Mouse (Mus musculus) midbrain, embryonic 15.5 days (tissue): ENCODE measurements around the gene Scfd2. TPM values are rescaled to one million over a fixed set of nuclear protein-coding genes. Genes with fewer than 3 reads are reported as not detected.

Source experiments
- ATAC-seq: fragments of 200-750 bp; cut with Nextera tagmentation; replicated peaks from 2 replicates; pipeline ENCODE4 v1.8.0; 2017; ENCODE audit warnings: moderate TSS enrichment
- H3K27ac ChIP-seq: fragments of 300-500 bp; sonication (generic); 2 replicates; pipeline ENCODE4 v1.5.1; 2015; ENCODE audit warnings: mild to moderate bottlenecking, inconsistent platforms
- H3K27me3 ChIP-seq: fragments of 300-500 bp; sonication (generic); replicated peaks from 2 replicates; pipeline ENCODE4 v1.6.1; 2015; ENCODE audit warnings: inconsistent platforms
- H3K36me3 ChIP-seq: fragments of 300-500 bp; sonication (generic); replicated peaks from 2 replicates; pipeline ENCODE4 v1.6.1; 2015; ENCODE audit warnings: inconsistent platforms
- H3K4me1 ChIP-seq: fragments of 300-500 bp; sonication (generic); 2 replicates; pipeline ENCODE4 v1.6.1; 2015; ENCODE audit warnings: inconsistent platforms
- H3K4me2 ChIP-seq: fragments of 300-500 bp; sonication (generic); 2 replicates; pipeline ENCODE4 v1.6.1; 2015; ENCODE audit warnings: inconsistent platforms, mild to moderate bottlenecking, moderate library complexity
- H3K4me3 ChIP-seq: fragments of 300-500 bp; sonication (generic); 2 replicates; pipeline ENCODE4 v1.5.1; 2015; ENCODE audit warnings: mild to moderate bottlenecking, inconsistent platforms
- H3K9ac ChIP-seq: fragments of 300-500 bp; sonication (generic); 2 replicates; pipeline ENCODE4 v1.6.1; 2015; ENCODE audit warnings: mild to moderate bottlenecking, inconsistent platforms
- H3K9me3 ChIP-seq: fragments of 300-500 bp; sonication (generic); 2 replicates; pipeline ENCODE4 v1.6.1; 2016; ENCODE audit warnings: inconsistent platforms
- WGBS: fragments of 180-500 bp; shearing (Covaris S2); methylation state at CpG from one replicate; pipeline ENCODE4 v1.1.7; 2015; ENCODE audit warnings: mixed read lengths; 5-methylcytosine and 5-hydroxymethylcytosine counted together
- polyA plus RNA-seq: library from polyadenylated mRNA; unstranded; fragments of >200 nt; fragmentation: Nextera tagmentation; extraction: Ambion mirVana; gene quantifications from 2 replicates; pipeline ENCODE4 v1.2.1, GENCODE M21; 2015

The Scfd2 gene
- polyA plus RNA-seq, 1 experiment from 2014 or later = 20.0 TPM

DNA sequence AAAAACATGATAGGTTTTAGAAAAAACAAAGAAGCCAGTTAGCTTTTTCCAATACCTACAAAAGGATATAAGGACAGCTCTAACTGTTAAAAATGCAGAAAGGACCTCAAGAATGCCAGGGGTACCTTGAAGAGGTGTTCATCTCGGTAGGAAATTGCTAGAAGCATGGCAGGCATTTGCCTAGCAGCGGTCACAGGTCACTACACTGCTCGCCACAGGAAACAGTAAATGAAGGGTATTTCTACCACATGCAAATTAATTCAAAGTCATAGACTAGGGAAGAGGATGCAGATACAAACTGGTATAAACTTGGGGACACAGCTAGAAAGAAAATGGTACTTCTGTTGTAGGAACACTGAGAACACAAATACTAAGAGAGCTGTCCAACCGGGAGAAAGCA is 180.7 kb downstream of the Scfd2 start:
- H3K27ac ChIP-seq = no peak overlapping the region
- no peaks in the 10 kb centered on the region for H3K27me3 ChIP-seq
- H3K4me3 ChIP-seq = no peak overlapping the region
- H3K36me3 ChIP-seq = no peaks in the 10 kb centered on the region
- H3K4me1 ChIP-seq = peaks cover 4% of the 10 kb centered on the region; the same call in 1 of the 2 replicates
- H3K9ac ChIP-seq = no peak overlapping the region
- H3K9me3 ChIP-seq = no peaks in the 10 kb centered on the region
- no peak for ATAC-seq
- no peak overlapping the region for H3K4me2 ChIP-seq
- WGBS = 87% methylated on average over 4 of the region's 4 CpGs

DNA sequence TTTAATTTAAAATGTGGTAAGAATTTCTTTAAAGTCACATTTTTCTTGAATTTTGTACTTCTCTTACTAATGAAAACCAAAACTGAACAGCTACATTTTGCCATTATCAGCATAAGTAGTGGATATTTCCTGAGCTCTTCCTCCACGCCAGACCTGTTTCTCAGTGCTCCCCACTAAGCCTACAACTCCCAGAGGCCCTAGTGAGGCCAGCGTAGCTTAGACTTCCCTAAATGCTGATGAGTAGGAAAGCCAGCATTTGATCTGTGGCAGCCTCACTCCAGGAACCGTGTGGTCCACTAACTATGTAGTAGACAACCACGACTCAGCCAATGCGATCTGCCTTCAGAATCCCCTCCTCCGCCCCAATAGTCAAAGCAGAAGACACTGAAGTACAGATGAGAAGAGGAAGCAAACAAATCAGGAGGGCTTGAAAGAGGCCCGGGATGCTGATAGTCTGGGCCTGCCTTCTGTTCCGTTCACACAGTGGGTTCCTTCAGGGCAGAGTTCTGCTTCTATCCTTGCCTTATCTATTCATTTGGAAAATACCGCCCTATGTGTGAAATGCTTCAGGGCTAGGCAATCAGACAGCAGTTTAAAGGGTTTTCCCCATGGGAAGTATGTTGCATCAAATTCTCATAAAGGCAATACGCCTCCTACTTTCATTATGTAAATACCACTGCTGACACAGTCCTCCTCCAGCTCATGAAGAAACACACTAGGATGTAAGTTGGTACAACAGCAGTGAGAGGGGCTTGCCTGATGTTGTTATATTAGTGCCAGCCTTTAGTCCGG is 183.3 kb downstream of the Scfd2 start:
- Histone ChIP-seq H3K4me1 (peaks cover 4% of the 10 kb centered on the region; the same call in 1 of the 2 replicates), H3K27ac (no peak overlapping the region)
- no peak; the same call in 1 of the 2 replicates for ATAC-seq

DNA sequence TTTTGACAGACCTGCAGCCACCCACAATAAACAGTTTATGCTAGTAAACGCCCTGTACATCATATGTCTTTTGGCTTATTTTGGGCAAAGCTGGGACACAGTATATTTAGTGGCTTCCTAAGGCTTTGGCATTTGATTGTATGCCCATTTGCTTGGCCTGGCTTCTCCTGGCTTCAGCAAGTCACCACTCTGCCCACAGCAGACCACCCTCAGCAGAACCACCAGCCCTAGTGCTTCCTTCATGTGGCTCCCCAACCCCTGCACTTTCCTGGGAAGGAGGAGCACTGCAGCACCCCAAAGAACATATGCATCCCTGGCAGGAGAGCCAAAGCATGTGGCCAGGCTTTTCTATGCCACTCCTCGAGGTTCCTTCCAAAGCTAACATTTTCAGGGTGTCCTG is 188.5 kb downstream of the Scfd2 start:
- WGBS = 77% methylated on average over 2 of the region's 2 CpGs
- no peak overlapping the region for H3K27ac ChIP-seq
- H3K4me1 ChIP-seq = peaks cover under 1% of the 10 kb centered on the region; the same call in 1 of the 2 replicates
- H3K4me3 ChIP-seq = no peak overlapping the region
- H3K4me2 ChIP-seq = no peak overlapping the region
- no peaks in the 10 kb centered on the region for H3K36me3 ChIP-seq
- H3K27me3 ChIP-seq = no peaks in the 10 kb centered on the region
- no peak for ATAC-seq
- H3K9me3 ChIP-seq = no peaks in the 10 kb centered on the region
- no peak overlapping the region for H3K9ac ChIP-seq

More for the DNA sequence above, 183.3 kb downstream of the Scfd2 start:
- Histone ChIP-seq H3K27me3 (no peaks in the 10 kb centered on the region), H3K4me2 (no peak overlapping the region), H3K36me3 (no peaks in the 10 kb centered on the region), H3K4me3 (no peak overlapping the region), H3K9me3 (no peaks in the 10 kb centered on the region), H3K9ac (no peak overlapping the region)
- 63% methylated on average over 11 of the region's 11 CpGs for WGBS

GRCm38 (mm10) chr5:74342557-74342956 is 189.0 kb downstream of the Scfd2 start:
- Histone ChIP-seq H3K36me3 (no peaks in the 10 kb centered on the region), H3K9me3 (no peaks in the 10 kb centered on the region), H3K9ac (no peak overlapping the region), H3K27me3 (no peaks in the 10 kb centered on the region), H3K4me3 (no peak overlapping the region), H3K4me1 (no peaks in the 10 kb centered on the region), H3K4me2 (no peak overlapping the region), H3K27ac (no peak overlapping the region)
- ATAC-seq = no peak

GRCm38 (mm10) chr5:74337491-74337890 is 194.1 kb downstream of the Scfd2 start:
- H3K9me3 ChIP-seq = no peaks in the 10 kb centered on the region
- no peak overlapping the region for H3K4me3 ChIP-seq
- H3K4me1 ChIP-seq = no peaks in the 10 kb centered on the region
- no peak overlapping the region for H3K9ac ChIP-seq
- no peak overlapping the region for H3K27ac ChIP-seq
- ATAC-seq = no peak
- no peaks in the 10 kb centered on the region for H3K36me3 ChIP-seq
- H3K27me3 ChIP-seq = no peaks in the 10 kb centered on the region
- H3K4me2 ChIP-seq = no peak overlapping the region
- 92% methylated on average over 3 of the region's 3 CpGs for WGBS

- Histone ChIP-seq H3K36me3 (no peaks in the 10 kb centered on the region), H3K9ac (no peak overlapping the region), H3K9me3 (no peaks in the 10 kb centered on the region), H3K4me3 (no peak overlapping the region), H3K4me2 (no peak overlapping the region), H3K27me3 (0 out of 2 replicates have a peak, but pooled peaks cover 3% of the 10 kb centered on the region), H3K27ac (no peak overlapping the region), H3K4me1 (no peaks in the 10 kb centered on the region)
- 0 out of 2 replicates have a peak, but pooled peaks have one; percentile 14 for ATAC-seq
- 59% methylated on average over 12 of the region's 12 CpGs for WGBS
Observed at GRCm38 (mm10) chr5:74336780-74337179, 194.8 kb downstream of the Scfd2 start.

DNA sequence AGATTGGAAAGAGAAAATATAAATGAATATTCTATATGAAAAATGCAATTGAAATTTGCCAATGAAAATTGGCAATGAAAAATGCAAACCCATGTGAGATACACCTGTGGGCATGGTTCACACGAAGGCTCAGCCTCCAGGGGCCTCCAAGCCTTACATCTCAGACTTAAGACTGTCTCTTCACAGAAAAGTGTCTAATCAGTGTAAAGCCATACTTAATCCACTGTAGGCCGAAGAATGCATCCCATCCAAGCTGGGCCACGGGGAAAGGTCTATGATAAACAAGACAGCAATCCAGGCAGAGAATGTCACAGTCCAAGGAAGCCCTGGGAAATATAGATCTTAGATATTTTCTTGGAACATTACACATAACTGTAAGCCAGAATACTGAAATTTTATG is 198.3 kb downstream of the Scfd2 start:
- 62% methylated on average over 3 of the region's 3 CpGs for WGBS
- no peaks in the 10 kb centered on the region for H3K4me1 ChIP-seq
- H3K9ac ChIP-seq = no peak overlapping the region
- 0 out of 2 replicates have a peak, but pooled peaks cover 3% of the 10 kb centered on the region for H3K27me3 ChIP-seq
- no peak overlapping the region for H3K4me2 ChIP-seq
- no peak overlapping the region for H3K27ac ChIP-seq
- H3K4me3 ChIP-seq = no peak overlapping the region
- H3K9me3 ChIP-seq = no peaks in the 10 kb centered on the region
- H3K36me3 ChIP-seq = no peaks in the 10 kb centered on the region
- ATAC-seq = no peak

DNA sequence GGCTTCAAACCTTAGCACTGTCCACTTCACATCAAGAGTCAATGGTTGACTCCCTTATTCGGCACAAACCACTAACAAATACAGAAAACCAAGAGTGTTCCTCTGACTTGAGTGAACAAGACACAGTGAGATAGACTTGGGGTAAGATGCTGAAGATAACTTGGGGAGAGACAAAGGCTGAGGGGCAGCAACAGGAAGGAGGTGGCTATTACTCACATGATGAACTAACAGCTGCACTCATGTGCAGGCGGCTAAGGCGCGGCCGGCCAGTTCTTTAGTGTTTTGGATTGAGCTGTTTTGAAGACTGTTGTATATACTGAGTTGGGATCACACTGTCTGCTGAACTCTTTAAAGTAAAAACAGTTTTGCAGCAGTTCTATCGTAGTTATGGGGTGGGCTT is 205.3 kb downstream of the Scfd2 start:
- Histone ChIP-seq H3K4me1 (no peaks in the 10 kb centered on the region), H3K4me2 (no peak overlapping the region), H3K27me3 (no peaks in the 10 kb centered on the region), H3K27ac (no peak overlapping the region), H3K9ac (no peak overlapping the region), H3K9me3 (no peaks in the 10 kb centered on the region), H3K36me3 (no peaks in the 10 kb centered on the region), H3K4me3 (no peak overlapping the region)
- no peak for ATAC-seq
- WGBS = 94% methylated on average over 6 of the region's 6 CpGs

DNA sequence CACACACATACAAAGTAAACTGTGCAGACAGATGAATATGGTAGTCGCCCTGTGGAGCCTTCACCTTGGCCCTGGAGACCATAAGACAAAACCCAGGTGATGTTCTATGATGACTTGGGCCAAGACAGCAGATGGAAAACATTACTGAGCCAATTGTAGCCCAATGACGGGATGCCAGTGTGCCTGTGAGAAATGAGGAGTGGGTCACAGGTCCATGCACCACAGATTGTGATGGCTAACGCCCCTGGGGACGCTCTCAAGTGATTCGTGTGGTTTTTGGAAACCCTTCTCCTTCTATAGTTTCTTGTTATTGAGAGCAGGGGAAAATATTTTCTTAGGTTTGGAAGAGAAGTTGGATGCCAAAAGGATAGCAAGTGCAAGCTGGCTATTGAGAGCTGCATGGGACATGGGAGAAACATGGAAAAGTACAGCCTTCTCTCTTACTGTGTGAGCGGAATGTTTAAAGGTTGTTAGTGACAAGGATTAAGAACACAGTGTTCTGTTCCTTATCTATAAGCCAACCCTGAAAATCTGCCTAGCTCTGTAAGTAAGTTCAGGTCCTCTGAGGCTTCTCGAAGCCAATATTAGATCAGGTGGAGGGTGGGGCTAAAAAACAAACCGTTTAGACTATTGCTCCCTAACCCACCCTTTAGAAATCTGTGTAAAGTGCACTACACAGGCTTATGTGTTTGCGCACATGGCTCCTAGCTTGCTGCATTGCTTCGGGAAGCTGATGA is 210.4 kb downstream of the Scfd2 start:
- 86% methylated on average over 10 of the region's 10 CpGs for WGBS
- no peaks in the 10 kb centered on the region for H3K4me1 ChIP-seq
- H3K4me3 ChIP-seq = no peak overlapping the region
- no peak overlapping the region for H3K9ac ChIP-seq
- H3K4me2 ChIP-seq = no peak overlapping the region
- no peaks in the 10 kb centered on the region for H3K36me3 ChIP-seq
- H3K27ac ChIP-seq = no peak overlapping the region
- no peaks in the 10 kb centered on the region for H3K27me3 ChIP-seq
- H3K9me3 ChIP-seq = no peaks in the 10 kb centered on the region
- no peak for ATAC-seq

DNA sequence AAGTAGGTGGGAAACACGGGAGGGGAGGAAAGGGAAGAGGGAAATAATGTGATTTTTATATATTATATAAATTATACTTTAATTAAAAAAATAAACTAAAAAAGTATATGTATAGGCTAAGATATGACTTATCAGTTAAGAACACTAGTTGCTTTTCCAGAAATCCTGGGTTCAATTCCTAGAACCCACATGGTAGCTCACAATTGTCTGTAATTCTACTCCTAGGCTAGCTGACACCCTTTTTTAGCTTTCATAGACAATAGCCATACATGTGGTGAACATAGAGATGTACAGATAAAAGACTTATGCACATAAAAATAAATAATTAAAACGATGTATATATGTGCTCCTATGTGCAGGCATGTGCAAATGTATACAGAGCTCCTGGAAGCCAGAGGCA is 212.0 kb downstream of the Scfd2 start:
- no peaks in the 10 kb centered on the region for H3K9me3 ChIP-seq
- H3K4me3 ChIP-seq = no peak overlapping the region
- no peak overlapping the region for H3K27ac ChIP-seq
- H3K27me3 ChIP-seq = no peaks in the 10 kb centered on the region
- H3K9ac ChIP-seq = no peak overlapping the region
- no peak for ATAC-seq
- H3K36me3 ChIP-seq = no peaks in the 10 kb centered on the region
- 90% methylated on average over 2 of the region's 2 CpGs for WGBS
- H3K4me2 ChIP-seq = no peak overlapping the region
- no peaks in the 10 kb centered on the region for H3K4me1 ChIP-seq

DNA sequence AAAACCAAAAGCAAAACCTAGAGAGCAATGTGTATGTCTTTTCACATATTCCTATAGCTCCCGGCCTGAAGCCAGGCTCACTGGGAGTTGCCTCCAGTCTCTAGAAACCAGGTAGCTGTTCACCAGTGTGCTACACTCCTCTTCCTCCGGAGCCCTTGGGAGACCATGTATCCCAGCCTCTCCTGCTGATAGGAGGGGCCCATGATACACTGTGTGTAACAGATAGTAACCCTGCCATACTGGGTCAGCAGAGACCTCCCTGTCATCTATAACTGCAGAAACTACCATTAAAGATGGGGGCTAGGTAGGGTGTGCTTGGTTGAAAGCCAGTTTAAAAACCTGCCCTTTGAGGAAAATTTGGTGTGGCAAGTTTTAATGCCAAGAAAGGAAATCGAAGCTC is 214.4 kb downstream of the Scfd2 start:
- no peak for ATAC-seq
- WGBS = 87% methylated on average over 3 of the region's 3 CpGs
- no peak overlapping the region for H3K4me3 ChIP-seq
- H3K27me3 ChIP-seq = peaks cover 11% of the 10 kb centered on the region; the same call in 1 of the 2 replicates
- H3K4me2 ChIP-seq = no peak overlapping the region
- H3K9me3 ChIP-seq = no peaks in the 10 kb centered on the region
- H3K9ac ChIP-seq = no peak overlapping the region
- no peak overlapping the region for H3K27ac ChIP-seq
- H3K36me3 ChIP-seq = no peaks in the 10 kb centered on the region
- H3K4me1 ChIP-seq = no peaks in the 10 kb centered on the region

GRCm38 (mm10) chr5:74316333-74316945 is 215.1 kb downstream of the Scfd2 start:
- Histone ChIP-seq H3K36me3 (no peaks in the 10 kb centered on the region), H3K27me3 (peaks cover 11% of the 10 kb centered on the region; the same call in 1 of the 2 replicates), H3K9ac (no peak overlapping the region), H3K4me3 (no peak overlapping the region), H3K4me1 (no peaks in the 10 kb centered on the region), H3K27ac (no peak overlapping the region), H3K4me2 (no peak overlapping the region), H3K9me3 (no peaks in the 10 kb centered on the region)
- no peak for ATAC-seq
- WGBS = 93% methylated on average over 11 of the region's 11 CpGs
